Mouse (Mus musculus) spleen, adult 12 weeks (tissue): Measurements from ENCODE around the gene Zbtb1.
A peak's percentile ranks its signal among the peaks of the same experiment; 100 is the strongest.

Source experiments
- DNase-seq: peaks from one replicate; pipeline ENCODE4 v3.0.0; 2022; ENCODE audit warnings: low spot score

Gene Zbtb1

GRCm38 (mm10) chr12:76369206-76369977 is 674 bp upstream of the Zbtb1 start, which contains the start of gene Zbtb25:
TSS of gene Zbtb25 (minus strand) at chr12:76369602.
- peak; percentile 79 for DNase-seq

GRCm38 (mm10) chr12:76370831-76371571 is 935 bp downstream of the Zbtb1 start:
- peak; percentile 60 for DNase-seq

GRCm38 (mm10) chr12:76372046-76372445 is 2.0 kb downstream of the Zbtb1 start:
- no peak for DNase-seq

GRCm38 (mm10) chr12:76372881-76373818 is 3.1 kb downstream of the Zbtb1 start:
- peak; percentile 31 for DNase-seq

- DNase-seq = no peak
Observed at GRCm38 (mm10) chr12:76373991-76374390, 3.9 kb downstream of the Zbtb1 start.

GRCm38 (mm10) chr12:76374911-76375310 is 4.8 kb downstream of the Zbtb1 start:
- no peak for DNase-seq

- no peak for DNase-seq
Observed at GRCm38 (mm10) chr12:76375506-76375905, 5.4 kb downstream of the Zbtb1 start.

- DNase-seq = peak; percentile 25
Observed at GRCm38 (mm10) chr12:76376649-76377048, 6.6 kb downstream of the Zbtb1 start.

- DNase-seq = no peak
Observed at GRCm38 (mm10) chr12:76377059-76377458, 7.0 kb downstream of the Zbtb1 start.

GRCm38 (mm10) chr12:76377726-76378125 is 7.7 kb downstream of the Zbtb1 start:
- DNase-seq = no peak

- DNase-seq = no peak
Observed at GRCm38 (mm10) chr12:76378556-76378955, 8.5 kb downstream of the Zbtb1 start.

- no peak for DNase-seq
Observed at GRCm38 (mm10) chr12:76380151-76380550, 10.1 kb downstream of the Zbtb1 start.

- no peak for DNase-seq
Observed at GRCm38 (mm10) chr12:76385342-76385741, 15.3 kb downstream of the Zbtb1 start.

- DNase-seq = no peak
Observed at GRCm38 (mm10) chr12:76388794-76389193, 18.7 kb downstream of the Zbtb1 start.

GRCm38 (mm10) chr12:76391595-76392271 is 21.7 kb downstream of the Zbtb1 start:
- no peak for DNase-seq

- DNase-seq = no peak
Observed at GRCm38 (mm10) chr12:76392979-76393378, 22.9 kb downstream of the Zbtb1 start.

GRCm38 (mm10) chr12:76397281-76397680 is 27.2 kb downstream of the Zbtb1 start:
- DNase-seq = no peak

GRCm38 (mm10) chr12:76401674-76402073 is 31.6 kb downstream of the Zbtb1 start:
- DNase-seq = no peak

GRCm38 (mm10) chr12:76402991-76403885 is 33.2 kb downstream of the Zbtb1 start:
- DNase-seq = no peak

- peak; percentile 92 for DNase-seq
Observed at GRCm38 (mm10) chr12:76403886-76404537, 33.9 kb downstream of the Zbtb1 start, which contains the start of gene Hspa2. TSS of gene Hspa2 (plus strand) at chr12:76404176.
